Mouse (Mus musculus): ENCODE data around the gene Pycr1. TPM values are rescaled to one million over a fixed set of nuclear protein-coding genes. Genes with fewer than 3 reads are reported as not detected.

The Pycr1 gene
- total RNA-seq, 1 experiment = 19.0 TPM

DNA sequence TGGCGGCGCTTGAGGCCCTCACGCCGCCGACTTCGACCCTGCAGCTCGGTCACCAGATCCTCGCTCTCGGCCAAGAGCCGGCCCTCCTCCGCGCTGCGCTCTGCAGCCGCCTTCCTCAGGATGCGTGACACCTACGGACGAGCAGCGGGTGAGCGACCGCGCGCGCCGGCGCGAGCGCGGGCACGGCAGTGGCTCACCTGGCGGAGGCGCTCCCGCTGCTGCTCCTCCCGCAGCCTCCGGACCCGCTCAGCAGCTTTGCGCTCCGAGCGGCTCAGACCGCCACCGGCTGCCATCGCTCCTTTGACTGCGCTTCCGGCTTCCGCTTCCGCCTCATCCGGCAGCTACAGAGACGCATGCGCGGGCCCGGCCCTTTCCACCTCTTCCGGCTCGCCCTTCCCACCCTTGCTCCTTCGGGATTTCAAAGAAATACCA is 18.9 kb downstream of the Pycr1 start:
- no peak for DNase-seq (ENCODE audit: low read depth, low spot score)
- in situ Hi-C loops (cut with MboI; ENCODE audit: low sequenced_read_pairs in 2 of 2, unreplicated experiment in 2 of 2) = no loop called here
- Histone ChIP-seq H3K36me3 (ENCODE audit: control insufficient read depth, insufficient read depth, low read length, poor library complexity, severe bottlenecking) (peaks cover 32% of the 10 kb centered on the region), H3K27ac (ENCODE audit: insufficient read depth, low read depth, low read length, poor library complexity, severe bottlenecking) (0 out of 2 replicates have a peak overlapping the region, but pooled peaks have one; percentile 9), H3K9me3 (ENCODE audit: control insufficient read depth, insufficient read depth, low read depth, low read length) (no peaks in the 10 kb centered on the region), H3K4me3 (ENCODE audit: insufficient read depth in 1 of 2, low read depth in 1 of 2, low read length in 2 of 2, poor library complexity in 1 of 2, severe bottlenecking in 1 of 2) (peak overlapping the region; percentile 82 to 84), H3K9ac (ENCODE audit: insufficient read depth, low read depth, low read length, poor library complexity, severe bottlenecking) (peak overlapping the region; percentile 67), H3K4me1 (ENCODE audit: control insufficient read depth in 2 of 2, insufficient read depth in 2 of 2, low read length in 2 of 2, poor library complexity in 1 of 2) (peaks cover 0 to 30% of the 10 kb centered on the region in 2 experiments; a peak in 1 of 4 replicates)
- TF ChIP-seq ZC3H11A (IDR thresholded peaks at IDR 0.05; ENCODE audit: borderline replicate concordance, low read depth, low read length) (no peak), ZNF384 (IDR thresholded peaks at IDR 0.05; ENCODE audit: low read depth, low read length) (no peak), HCFC1 (IDR thresholded peaks at IDR 0.05; ENCODE audit: borderline replicate concordance, insufficient read depth, low read length) (no peak), CHD2 (IDR thresholded peaks at IDR 0.05; ENCODE audit: low read depth, low read length) (no peak), MAFK (IDR thresholded peaks at IDR 0.05; ENCODE audit: insufficient read depth, low read depth, low read length) (no peak)

DNA sequence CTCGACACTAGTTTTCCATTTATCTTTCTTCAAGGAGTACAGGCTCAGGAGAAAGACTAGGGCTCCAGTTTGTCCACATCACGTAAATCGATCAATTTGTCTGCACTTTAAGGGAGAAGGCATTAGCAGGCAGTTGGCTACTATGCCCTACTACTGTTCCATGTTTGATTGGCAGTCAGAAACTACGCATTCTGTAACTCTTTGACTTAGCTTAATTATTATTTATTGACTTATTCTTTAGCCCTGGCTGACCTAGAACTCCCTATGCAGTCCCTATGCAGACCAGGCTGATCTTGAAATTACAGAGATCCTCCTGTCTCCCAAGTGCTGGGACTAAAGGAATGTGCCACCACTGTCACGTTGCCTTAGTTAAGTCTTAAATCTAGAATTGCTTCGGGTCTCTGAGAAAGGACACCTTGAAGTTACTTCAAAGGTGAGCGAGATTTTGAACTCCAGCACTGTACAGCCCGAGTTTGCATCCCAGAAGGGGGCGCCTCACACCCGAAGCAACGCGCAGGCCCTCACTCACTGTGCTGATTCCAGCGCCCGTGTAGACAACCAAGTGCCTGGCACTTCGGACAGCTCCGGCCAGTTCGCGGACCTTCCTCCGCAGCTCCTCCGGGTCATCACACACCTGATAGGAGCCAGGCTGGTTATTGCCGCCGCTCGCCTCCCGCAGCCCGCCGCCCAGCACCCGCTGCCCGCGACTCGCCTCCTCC is 19.4 kb downstream of the Pycr1 start:
- peaks cover 27% of the 10 kb centered on the region for H3K36me3 ChIP-seq (ENCODE audit: control insufficient read depth, insufficient read depth, low read length, poor library complexity, severe bottlenecking)
- no peak for DNase-seq (ENCODE audit: low read depth, low spot score)
- in situ Hi-C loops (cut with MboI; ENCODE audit: low sequenced_read_pairs in 2 of 2, unreplicated experiment in 2 of 2) = no loop called here

DNA sequence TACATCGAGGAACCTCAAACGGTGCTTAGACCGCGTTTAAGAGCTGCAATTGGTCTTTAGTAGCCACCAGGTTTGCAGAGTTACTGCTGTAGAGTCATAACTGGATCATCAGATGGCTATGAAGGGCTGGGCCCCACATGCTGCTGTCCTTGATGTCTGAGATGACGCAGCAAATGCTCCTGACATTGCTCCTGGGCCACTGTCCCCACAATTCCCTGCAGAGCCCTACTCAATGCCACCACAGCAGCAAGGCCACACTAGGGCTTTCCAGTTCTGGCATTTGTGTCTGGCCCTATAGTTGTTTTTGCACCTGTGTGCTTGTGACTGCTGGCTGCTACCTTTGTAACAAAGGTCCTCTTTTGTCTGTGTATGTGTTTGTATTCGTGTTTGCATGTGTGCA is 20.8 kb downstream of the Pycr1 start:
- H3K4me3 ChIP-seq (ENCODE audit: insufficient read depth in 1 of 2, low read depth in 1 of 2, low read length in 2 of 2, poor library complexity in 1 of 2, severe bottlenecking in 1 of 2) = no peak overlapping the region
- H3K9ac ChIP-seq (ENCODE audit: insufficient read depth, low read depth, low read length, poor library complexity, severe bottlenecking) = no peak overlapping the region
- no peak for DNase-seq (ENCODE audit: low read depth, low spot score)
- H3K4me1 ChIP-seq (ENCODE audit: control insufficient read depth in 2 of 2, insufficient read depth in 2 of 2, low read length in 2 of 2, poor library complexity in 1 of 2) = peaks cover 3 to 22% of the 10 kb centered on the region in 2 experiments; a peak in 2 of 4 replicates
- H3K9me3 ChIP-seq (ENCODE audit: control insufficient read depth, insufficient read depth, low read depth, low read length) = no peaks in the 10 kb centered on the region
- TF ChIP-seq CHD2 (IDR thresholded peaks at IDR 0.05; ENCODE audit: low read depth, low read length) (no peak), ZNF384 (IDR thresholded peaks at IDR 0.05; ENCODE audit: low read depth, low read length) (no peak), ZC3H11A (IDR thresholded peaks at IDR 0.05; ENCODE audit: borderline replicate concordance, low read depth, low read length) (no peak), HCFC1 (IDR thresholded peaks at IDR 0.05; ENCODE audit: borderline replicate concordance, insufficient read depth, low read length) (no peak), MAFK (IDR thresholded peaks at IDR 0.05; ENCODE audit: insufficient read depth, low read depth, low read length) (no peak)
- no peak overlapping the region for H3K27ac ChIP-seq (ENCODE audit: insufficient read depth, low read depth, low read length, poor library complexity, severe bottlenecking)
- H3K36me3 ChIP-seq (ENCODE audit: control insufficient read depth, insufficient read depth, low read length, poor library complexity, severe bottlenecking) = peaks cover 20% of the 10 kb centered on the region
- in situ Hi-C loops (cut with MboI; ENCODE audit: low sequenced_read_pairs in 2 of 2, unreplicated experiment in 2 of 2) = no loop called here

More for the DNA sequence above, 19.4 kb downstream of the Pycr1 start:
- peak overlapping the region; percentile 67 for H3K9ac ChIP-seq (ENCODE audit: insufficient read depth, low read depth, low read length, poor library complexity, severe bottlenecking)
- 0 out of 2 replicates have a peak overlapping the region, but pooled peaks have one; percentile 9 for H3K27ac ChIP-seq (ENCODE audit: insufficient read depth, low read depth, low read length, poor library complexity, severe bottlenecking)
- H3K9me3 ChIP-seq (ENCODE audit: control insufficient read depth, insufficient read depth, low read depth, low read length) = no peaks in the 10 kb centered on the region
- TF ChIP-seq MAFK (IDR thresholded peaks at IDR 0.05; ENCODE audit: insufficient read depth, low read depth, low read length) (no peak), CHD2 (IDR thresholded peaks at IDR 0.05; ENCODE audit: low read depth, low read length) (no peak), ZC3H11A (IDR thresholded peaks at IDR 0.05; ENCODE audit: borderline replicate concordance, low read depth, low read length) (no peak), ZNF384 (IDR thresholded peaks at IDR 0.05; ENCODE audit: low read depth, low read length) (no peak), HCFC1 (IDR thresholded peaks at IDR 0.05; ENCODE audit: borderline replicate concordance, insufficient read depth, low read length) (no peak)
- H3K4me1 ChIP-seq (ENCODE audit: control insufficient read depth in 2 of 2, insufficient read depth in 2 of 2, low read length in 2 of 2, poor library complexity in 1 of 2) = peaks cover 0 to 27% of the 10 kb centered on the region in 2 experiments; a peak in 1 of 4 replicates
- peak overlapping the region; percentile 82 to 84 for H3K4me3 ChIP-seq (ENCODE audit: insufficient read depth in 1 of 2, low read depth in 1 of 2, low read length in 2 of 2, poor library complexity in 1 of 2, severe bottlenecking in 1 of 2)

DNA sequence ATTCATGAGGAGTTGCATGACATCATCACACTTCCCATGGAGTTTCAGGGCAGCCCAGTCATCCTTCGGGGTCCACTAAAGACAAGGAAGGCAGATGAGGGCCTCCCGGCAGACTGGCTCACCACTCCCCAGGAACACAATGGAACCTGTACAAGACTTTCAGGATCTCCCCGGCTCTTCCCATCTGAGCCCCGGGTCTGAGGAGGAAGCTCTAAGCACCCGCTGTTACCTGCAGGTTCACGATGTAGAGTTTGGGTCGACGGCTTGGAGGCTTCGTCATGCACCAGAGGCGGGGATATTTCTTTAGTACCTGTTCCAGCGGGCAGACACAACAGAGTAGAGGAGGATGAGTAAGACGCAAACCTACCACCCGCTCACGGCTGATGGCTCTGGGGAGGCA is 23.4 kb downstream of the Pycr1 start:
- peaks cover 10% of the 10 kb centered on the region for H3K36me3 ChIP-seq (ENCODE audit: control insufficient read depth, insufficient read depth, low read length, poor library complexity, severe bottlenecking)
- peak overlapping the region; percentile 45 for H3K9ac ChIP-seq (ENCODE audit: insufficient read depth, low read depth, low read length, poor library complexity, severe bottlenecking)
- in situ Hi-C loops (cut with MboI; ENCODE audit: low sequenced_read_pairs in 2 of 2, unreplicated experiment in 2 of 2) = no loop called here
- H3K27ac ChIP-seq (ENCODE audit: insufficient read depth, low read depth, low read length, poor library complexity, severe bottlenecking) = no peak overlapping the region
- peaks cover 8 to 26% of the 10 kb centered on the region in 2 experiments; a peak in 2 of 4 replicates for H3K4me1 ChIP-seq (ENCODE audit: control insufficient read depth in 2 of 2, insufficient read depth in 2 of 2, low read length in 2 of 2, poor library complexity in 1 of 2)
- DNase-seq (ENCODE audit: low read depth, low spot score) = no peak
- H3K9me3 ChIP-seq (ENCODE audit: control insufficient read depth, insufficient read depth, low read depth, low read length) = no peaks in the 10 kb centered on the region
- peak overlapping the region; percentile 22; a peak in 3 of 4 replicates for H3K4me3 ChIP-seq (ENCODE audit: insufficient read depth in 1 of 2, low read depth in 1 of 2, low read length in 2 of 2, poor library complexity in 1 of 2, severe bottlenecking in 1 of 2)
- no peak for TF ChIP-seq MAFK (IDR thresholded peaks at IDR 0.05; ENCODE audit: insufficient read depth, low read depth, low read length)
- TF ChIP-seq ZNF384 (IDR thresholded peaks at IDR 0.05; ENCODE audit: low read depth, low read length) = no peak
- TF ChIP-seq ZC3H11A (IDR thresholded peaks at IDR 0.05; ENCODE audit: borderline replicate concordance, low read depth, low read length) = no peak
- TF ChIP-seq HCFC1 (IDR thresholded peaks at IDR 0.05; ENCODE audit: borderline replicate concordance, insufficient read depth, low read length) = no peak

Measured in ES-E14 (cell line).